Mouse (Mus musculus) liver, embryonic 11.5 days (tissue): ENCODE results near the gene Lim2. TPM values are rescaled to one million over a fixed set of nuclear protein-coding genes. Genes with fewer than 3 reads are reported as not detected.

Source experiments
- ATAC-seq: fragments of 200-750 bp; cut with Nextera tagmentation; replicated peaks from 2 replicates; pipeline ENCODE4 v1.8.0; 2017; ENCODE audit warnings: moderate number of reproducible peaks, mild to moderate bottlenecking, moderate TSS enrichment, moderate library complexity; ENCODE audit not compliant: low FRiP score
- DNase-seq: peaks from one replicate; pipeline ENCODE4 v3.0.0-alpha.2; 2017; ENCODE audit warnings: low spot score
- H3K27ac ChIP-seq: fragments of 300-500 bp; sonication (generic); 2 replicates; pipeline ENCODE4 v1.5.1; 2014; ENCODE audit warnings: mild to moderate bottlenecking, low read depth, low read length, control low read depth
- H3K27me3 ChIP-seq: fragments of 300-500 bp; sonication (generic); replicated peaks from 2 replicates; pipeline ENCODE4 v1.6.1; 2014; ENCODE audit warnings: low read length, mixed read lengths; ENCODE audit not compliant: control insufficient read depth, insufficient read depth
- H3K36me3 ChIP-seq: fragments of 300-500 bp; sonication (generic); 2 replicates; pipeline ENCODE4 v1.6.1; 2014; ENCODE audit warnings: mild to moderate bottlenecking, low read length, moderate library complexity, mixed read lengths; ENCODE audit not compliant: control insufficient read depth, insufficient read depth
- H3K4me1 ChIP-seq: fragments of 300-500 bp; sonication (generic); replicated peaks from 2 replicates; pipeline ENCODE4 v1.6.1; 2014; ENCODE audit warnings: low read length, mixed read lengths; ENCODE audit not compliant: control insufficient read depth, insufficient read depth
- H3K4me2 ChIP-seq: fragments of 300-500 bp; sonication (generic); 2 replicates; pipeline ENCODE4 v1.6.1; 2014; ENCODE audit warnings: mild to moderate bottlenecking, control low read depth, moderate library complexity
- H3K4me3 ChIP-seq: fragments of 300-500 bp; sonication (generic); 2 replicates; pipeline ENCODE4 v1.5.1; 2014; ENCODE audit warnings: low read depth, low read length, control low read depth
- H3K9ac ChIP-seq: fragments of 300-500 bp; sonication (generic); 2 replicates; pipeline ENCODE4 v1.6.1; 2014; ENCODE audit warnings: low read depth, low read length, control low read depth
- H3K9me3 ChIP-seq: fragments of 300-500 bp; sonication (generic); 2 replicates; pipeline ENCODE4 v1.6.1; 2016; ENCODE audit warnings: low read length, inconsistent platforms, mixed read lengths; ENCODE audit not compliant: control insufficient read depth
- WGBS: fragments of 180-500 bp; shearing (Covaris S2); extraction: QIAGEN DNeasy Blood & Tissue Kit; methylation state at CpG from one replicate; pipeline ENCODE4 v1.1.7; 2014; 5-methylcytosine and 5-hydroxymethylcytosine counted together
- polyA plus RNA-seq: library from polyadenylated mRNA; unstranded; fragments of >200 nt; fragmentation: Nextera tagmentation; extraction: Ambion mirVana; gene quantifications from 2 replicates; pipeline ENCODE4 v1.2.1, GENCODE M21; 2014

Gene Lim2
- polyA plus RNA-seq, 1 experiment from 2014 or later = not detected

DNA sequence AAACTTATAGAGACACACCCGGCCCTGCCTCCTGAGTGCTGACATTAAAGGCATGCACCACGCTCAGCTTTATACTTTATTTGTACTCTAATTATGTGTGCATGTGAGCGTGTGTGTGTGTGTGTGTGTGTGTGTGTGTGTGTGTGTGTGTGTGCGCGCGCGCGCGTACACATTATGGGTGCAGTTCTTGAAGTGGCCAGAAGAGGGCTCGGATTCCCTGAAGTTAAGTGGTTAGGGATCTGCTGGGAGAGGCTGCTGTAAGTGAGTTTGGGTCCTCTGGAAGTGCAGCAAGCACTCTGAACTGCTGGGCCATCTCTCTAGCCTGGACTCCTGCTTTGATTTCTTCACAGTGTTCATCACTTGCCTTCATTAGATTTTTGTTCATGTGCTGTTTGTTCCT, 10.2 kb upstream of the Lim2 start:
- ATAC-seq = no peak
- DNase-seq = no peak
- Histone ChIP-seq H3K9ac (no peak overlapping the region), H3K4me3 (no peak overlapping the region), H3K4me1 (no peaks in the 10 kb centered on the region), H3K9me3 (peaks cover 3% of the 10 kb centered on the region; the same call in 1 of the 2 replicates), H3K36me3 (no peaks in the 10 kb centered on the region), H3K27ac (no peak overlapping the region), H3K4me2 (no peak overlapping the region), H3K27me3 (no peaks in the 10 kb centered on the region)
- 80% methylated on average over 10 of the region's 10 CpGs for WGBS

DNA sequence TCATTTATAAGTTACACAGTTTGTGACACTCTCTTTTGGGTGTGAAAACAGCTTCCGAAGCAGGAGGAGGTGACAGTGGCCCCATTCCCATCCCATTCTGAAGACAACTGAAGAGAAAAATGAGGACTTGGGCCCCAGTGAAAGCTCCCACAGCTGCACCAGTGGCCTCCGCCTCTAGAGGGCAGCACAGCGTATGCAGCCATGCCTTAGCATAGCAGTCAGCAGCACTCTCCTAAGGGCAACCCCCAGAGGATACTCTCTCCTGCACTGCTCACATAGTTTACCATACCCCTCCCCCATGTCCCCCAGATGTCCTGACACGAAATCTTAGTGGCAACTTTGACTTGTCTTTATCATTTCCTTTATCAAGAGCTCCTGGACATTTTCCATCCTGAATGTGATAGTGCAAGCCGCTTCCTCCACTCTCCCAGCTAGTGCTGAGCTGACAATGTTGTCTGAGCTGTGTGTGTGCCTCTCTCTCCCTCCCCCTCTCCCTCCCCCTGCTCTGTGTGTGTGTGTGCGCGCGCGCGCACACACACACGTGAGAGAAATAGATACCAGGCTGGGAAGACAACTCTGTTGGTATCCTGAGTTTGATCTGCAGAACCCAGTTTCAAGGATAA, 4.4 kb upstream of the Lim2 start:
- Histone ChIP-seq H3K27ac (no peak overlapping the region), H3K9me3 (no peaks in the 10 kb centered on the region), H3K4me2 (peak overlapping the region; percentile 35), H3K9ac (no peak overlapping the region), H3K36me3 (no peaks in the 10 kb centered on the region), H3K4me1 (peaks cover 3% of the 10 kb centered on the region; the same call in 1 of the 2 replicates), H3K27me3 (no peaks in the 10 kb centered on the region), H3K4me3 (no peak overlapping the region)
- peak; percentile 90 for ATAC-seq
- WGBS = 17% methylated on average over 11 of the region's 11 CpGs
- peak; percentile 72 for DNase-seq

DNA sequence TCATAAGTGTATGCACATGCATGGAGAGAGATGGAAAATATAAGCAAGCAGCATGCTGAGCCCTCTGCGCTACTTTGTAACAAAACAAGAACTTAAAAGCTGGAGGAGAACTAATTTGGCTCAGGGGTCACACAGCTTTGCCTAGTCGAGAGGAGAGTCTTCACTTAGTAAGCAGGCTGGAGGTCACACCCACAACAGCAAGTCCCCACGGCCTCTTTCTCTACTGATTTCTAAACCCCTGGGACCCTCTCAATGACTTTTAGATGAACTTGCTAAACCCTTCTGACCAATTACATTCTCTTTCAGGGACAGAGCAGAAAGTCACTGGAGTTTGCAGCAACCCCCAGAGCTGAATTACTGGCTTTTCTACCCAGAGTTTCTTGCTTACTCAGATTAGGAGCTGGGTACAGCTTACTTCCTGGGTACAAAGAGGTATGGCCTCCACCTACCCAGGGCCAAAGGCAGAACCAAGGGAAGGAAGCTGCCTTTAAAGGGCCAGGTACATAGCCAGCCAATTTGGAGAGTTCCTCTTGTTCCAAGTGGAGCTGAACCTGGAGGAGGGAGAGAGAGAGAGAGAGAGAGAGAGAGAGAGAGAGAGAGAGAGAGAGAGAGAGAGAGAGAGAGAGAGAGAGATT, 3.4 kb upstream of the Lim2 start:
- Histone ChIP-seq H3K27ac (no peak overlapping the region), H3K36me3 (no peaks in the 10 kb centered on the region), H3K9me3 (no peaks in the 10 kb centered on the region), H3K4me1 (peaks cover 3% of the 10 kb centered on the region; the same call in 1 of the 2 replicates), H3K27me3 (no peaks in the 10 kb centered on the region), H3K4me3 (no peak overlapping the region), H3K4me2 (no peak overlapping the region), H3K9ac (no peak overlapping the region)
- 76% methylated on average over 3 of the region's 3 CpGs for WGBS
- ATAC-seq (no peak), DNase-seq (no peak)

DNA sequence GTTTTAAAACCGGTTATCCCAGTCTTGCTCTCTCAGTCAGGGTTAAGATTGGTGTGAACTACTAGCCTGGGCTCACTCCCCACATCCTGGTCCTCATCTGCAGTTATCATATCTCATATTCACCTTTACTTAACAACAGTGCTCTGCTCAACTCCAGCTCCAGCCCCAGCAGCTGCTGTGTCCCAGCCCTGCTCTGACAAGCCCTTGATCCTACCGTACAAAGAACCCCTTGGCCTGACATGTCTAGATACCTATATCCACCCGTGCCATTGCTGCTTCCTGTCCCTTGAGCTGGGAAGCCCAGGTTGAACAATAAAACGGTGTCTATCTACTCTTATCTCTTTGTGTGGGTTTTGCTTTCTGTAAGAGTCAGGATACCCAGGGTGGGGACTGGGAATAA, 2.0 kb downstream of the Lim2 start:
- 39% methylated on average over 4 of the region's 4 CpGs for WGBS
- no peak for DNase-seq
- H3K27ac ChIP-seq = no peak overlapping the region
- H3K9ac ChIP-seq = no peak overlapping the region
- no peak for ATAC-seq
- no peak overlapping the region for H3K4me3 ChIP-seq
- no peaks in the 10 kb centered on the region for H3K4me1 ChIP-seq
- H3K27me3 ChIP-seq = no peaks in the 10 kb centered on the region
- no peak overlapping the region for H3K4me2 ChIP-seq
- H3K36me3 ChIP-seq = no peaks in the 10 kb centered on the region
- no peaks in the 10 kb centered on the region for H3K9me3 ChIP-seq

DNA sequence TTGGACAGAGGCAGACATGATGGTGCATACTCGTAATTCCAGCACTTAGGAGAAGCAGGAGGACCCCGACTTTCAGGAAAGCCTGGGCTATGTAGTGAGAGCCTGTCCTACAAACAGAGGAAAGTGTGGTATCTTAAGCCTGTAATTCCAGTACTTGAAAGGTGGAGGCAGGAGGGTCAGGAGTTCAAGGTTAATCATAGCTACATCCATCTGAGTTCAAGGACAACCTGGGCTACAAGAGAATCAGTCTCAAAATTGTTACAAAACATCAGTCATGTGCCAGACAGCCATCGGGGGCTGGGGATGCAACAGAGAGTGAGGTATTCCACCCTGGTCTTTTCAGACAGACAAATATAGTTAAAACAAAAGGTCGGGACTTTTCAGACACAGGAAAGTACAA, 5.4 kb downstream of the Lim2 start:
- DNase-seq (no peak), ATAC-seq (no peak)
- Histone ChIP-seq H3K27me3 (no peaks in the 10 kb centered on the region), H3K9ac (no peak overlapping the region), H3K4me3 (no peak overlapping the region), H3K36me3 (no peaks in the 10 kb centered on the region), H3K4me2 (no peak overlapping the region), H3K9me3 (no peaks in the 10 kb centered on the region), H3K27ac (no peak overlapping the region), H3K4me1 (no peaks in the 10 kb centered on the region)
- 79% methylated on average over 4 of the region's 4 CpGs for WGBS

DNA sequence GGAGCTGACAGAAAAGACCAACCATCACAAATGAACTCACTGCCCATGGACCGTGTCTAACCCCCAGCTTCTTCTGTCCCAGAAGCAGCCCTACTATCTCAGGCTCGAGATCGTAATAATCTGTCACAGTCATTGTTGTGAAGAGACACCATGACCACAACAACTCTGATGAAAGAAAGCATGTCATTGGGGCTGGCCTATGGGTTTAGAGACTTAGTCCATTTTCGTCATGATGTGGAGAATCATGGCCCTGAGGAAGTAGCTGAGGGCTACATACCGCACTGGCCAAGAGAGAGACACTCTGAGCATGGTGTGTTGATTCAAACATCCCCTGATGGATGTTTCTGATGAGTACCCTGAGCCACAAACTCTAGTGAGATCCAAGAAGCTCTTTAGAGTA, 7.2 kb downstream of the Lim2 start:
- Histone ChIP-seq H3K4me3 (no peak overlapping the region), H3K36me3 (no peaks in the 10 kb centered on the region), H3K4me2 (no peak overlapping the region), H3K27ac (no peak overlapping the region), H3K9me3 (no peaks in the 10 kb centered on the region), H3K27me3 (no peaks in the 10 kb centered on the region), H3K9ac (no peak overlapping the region), H3K4me1 (no peaks in the 10 kb centered on the region)
- 83% methylated on average over 5 of the region's 5 CpGs for WGBS
- no peak for DNase-seq
- no peak for ATAC-seq

DNA sequence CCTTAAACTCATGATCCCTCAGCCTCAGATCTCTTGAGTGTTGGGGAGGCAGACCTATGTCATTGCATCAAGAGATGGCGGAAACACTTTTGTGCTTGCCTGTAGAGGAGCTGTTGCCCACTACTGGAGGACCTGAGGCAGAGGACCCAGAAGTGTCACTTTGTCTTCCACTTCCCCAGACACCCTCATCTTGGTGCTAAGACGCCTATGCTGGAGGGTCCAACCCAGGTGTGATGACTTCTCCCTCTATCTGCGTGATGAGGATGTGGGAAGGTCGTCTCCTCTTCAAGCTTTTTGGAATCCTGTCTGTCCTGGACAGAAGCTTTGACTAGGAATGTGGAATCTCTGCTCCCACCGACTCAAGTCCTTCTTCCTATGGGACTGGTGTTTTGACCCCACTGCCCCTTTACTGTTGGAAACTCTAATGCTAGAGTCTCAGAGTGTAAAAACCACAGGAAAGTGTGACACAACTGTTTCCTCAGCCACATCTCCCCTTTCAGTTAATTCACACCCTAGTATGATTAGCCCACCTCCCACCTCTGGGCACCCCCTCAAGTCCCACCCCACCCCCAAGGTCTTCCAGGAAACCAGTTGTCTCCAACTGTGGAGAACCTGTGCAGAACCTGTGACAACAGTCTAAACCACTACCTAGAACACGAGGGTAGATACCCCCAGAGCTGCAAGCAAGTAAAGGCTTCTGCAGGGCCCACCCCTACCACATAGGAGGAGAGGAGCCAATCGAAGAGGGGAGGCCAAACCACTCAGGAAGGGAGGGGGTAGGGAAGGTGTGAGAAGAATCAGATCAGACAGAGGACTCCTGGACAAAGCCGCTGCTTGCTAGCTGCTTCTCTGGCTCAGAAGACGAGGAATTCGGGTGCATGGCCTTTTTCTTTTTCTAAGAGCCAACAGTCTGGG, 9.1 kb downstream of the Lim2 start, which contains the start of gene Nkg7:
TSS of gene Nkg7 (plus strand) at position 733 of the 915 bp plus-strand sequence.
- DNase-seq (no peak), ATAC-seq (no peak)
- Histone ChIP-seq H3K4me1 (no peaks in the 10 kb centered on the region), H3K36me3 (no peaks in the 10 kb centered on the region), H3K4me3 (no peak within 1 kb of the TSS), H3K27me3 (no peaks in the 10 kb centered on the region), H3K9me3 (no peaks in the 10 kb centered on the region), H3K4me2 (no peak within 1 kb of the TSS), H3K9ac (no peak within 1 kb of the TSS), H3K27ac (no peak within 1 kb of the TSS)
- 59% methylated on average over 10 of the region's 10 CpGs for WGBS

DNA sequence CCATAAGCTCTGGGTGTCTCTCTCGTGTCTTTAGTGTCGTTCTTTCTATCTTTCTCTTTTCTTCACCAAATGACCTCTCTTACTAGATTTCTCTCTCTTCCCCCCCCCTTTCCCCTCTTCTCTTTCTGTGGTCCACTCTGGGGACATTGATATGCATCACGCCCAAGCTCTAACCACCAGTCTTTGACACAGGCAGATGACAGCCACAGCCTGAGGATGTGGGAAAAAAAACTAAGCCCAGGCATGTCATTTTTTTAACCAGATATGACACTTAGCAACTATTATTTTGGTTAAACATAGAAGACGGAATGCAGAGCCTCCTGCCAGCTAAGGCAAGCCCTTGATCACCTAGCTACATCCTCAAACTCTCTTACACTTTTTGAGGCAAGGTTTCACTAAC, 11.1 kb downstream of the Lim2 start:
- WGBS = 57% methylated on average over 4 of the region's 4 CpGs
- H3K4me2 ChIP-seq = no peak overlapping the region
- H3K9me3 ChIP-seq = no peaks in the 10 kb centered on the region
- no peak for ATAC-seq
- no peak overlapping the region for H3K9ac ChIP-seq
- no peaks in the 10 kb centered on the region for H3K36me3 ChIP-seq
- peaks cover 7% of the 10 kb centered on the region for H3K4me1 ChIP-seq
- H3K27me3 ChIP-seq = no peaks in the 10 kb centered on the region
- H3K27ac ChIP-seq = no peak overlapping the region
- DNase-seq = no peak
- no peak overlapping the region for H3K4me3 ChIP-seq
